Mouse (Mus musculus) thymus, postnatal 0 days (tissue): ENCODE measurements around the gene Tnpo3. TPM values are rescaled to one million over a fixed set of nuclear protein-coding genes. Genes with fewer than 3 reads are reported as not detected.

ENCODE experiments used
- polyA plus RNA-seq: library from polyadenylated mRNA; unstranded; fragments of >200 nt; fragmentation: Nextera tagmentation; extraction: Ambion mirVana; gene quantifications from 2 replicates; pipeline ENCODE4 v1.2.1, GENCODE M21; 2015

Gene Tnpo3
- polyA plus RNA-seq, 1 experiment from 2014 or later = 68.8 TPM

Other genes with a start within 250 kb of the Tnpo3 start
- gene Opn1sw, start 221.4 kb downstream of the Tnpo3 start, polyA plus RNA-seq = 0.15 and 0.17 TPM in 2 replicates
- 1.8 and 2.5 TPM in 2 replicates for gene Ccdc136, start 213.6 kb downstream of the Tnpo3 start, polyA plus RNA-seq
- gene Flnc, start 176.6 kb downstream of the Tnpo3 start, polyA plus RNA-seq = 0.17 and 0.35 TPM in 2 replicates
- gene Atp6v1f, start 142.2 kb downstream of the Tnpo3 start, polyA plus RNA-seq = 381 and 416 TPM in 2 replicates
- gene Atp6v1fnb, start 138.4 kb downstream of the Tnpo3 start, polyA plus RNA-seq = not detected in 2 replicates
- 0.82 and 1.2 TPM in 2 replicates for gene Kcp, start 101.9 kb downstream of the Tnpo3 start, polyA plus RNA-seq
- 12.3 and 13.4 TPM in 2 replicates for gene Irf5, start 83.3 kb downstream of the Tnpo3 start, polyA plus RNA-seq
- 1.7 and 2.8 TPM in 2 replicates for gene Tspan33, start 84.3 kb upstream of the Tnpo3 start, polyA plus RNA-seq
- gene Smo, start 125.6 kb upstream of the Tnpo3 start, polyA plus RNA-seq = 13.2 and 18.1 TPM in 2 replicates
- 13.8 and 17.2 TPM in 2 replicates for gene Ahcyl2, start 158.1 kb upstream of the Tnpo3 start, polyA plus RNA-seq